Mouse (Mus musculus) liver, adult 2 months (tissue): ENCODE data around the gene Cryzl1. TPM values are rescaled to one million over a fixed set of nuclear protein-coding genes. Genes with fewer than 3 reads are reported as not detected.

Experiments used
- DNase-seq: peaks from one replicate; pipeline ENCODE4 v3.0.0-alpha.2; 2011; ENCODE audit warnings: low read depth, low spot score; ENCODE audit errors: extremely low read depth
- H3K27ac ChIP-seq: fragments of 200-500 bp; replicated peaks from 2 replicates; pipeline ENCODE4 v1.5.1; 2012; ENCODE audit warnings: low read depth, mild to moderate bottlenecking, control low read depth, inconsistent platforms, low read length; ENCODE audit not compliant: insufficient read depth
- H3K27me3 ChIP-seq: fragments of 200-500 bp; 2 replicates; pipeline ENCODE4 v1.6.1; 2012; ENCODE audit warnings: mild to moderate bottlenecking, moderate library complexity, low read length, inconsistent platforms; ENCODE audit not compliant: control insufficient read depth, insufficient read depth
- H3K36me3 ChIP-seq: fragments of 200-500 bp; 2 replicates; pipeline ENCODE4 v1.6.1; 2012; ENCODE audit warnings: low read length, inconsistent platforms; ENCODE audit not compliant: control insufficient read depth, insufficient read depth
- H3K4me1 ChIP-seq: fragments of 200-500 bp; 2 replicates; pipeline ENCODE4 v1.6.1; 2011; ENCODE audit warnings: low read length; ENCODE audit not compliant: control insufficient read depth, insufficient read depth
- H3K4me3 ChIP-seq: fragments of 200-500 bp; 2 replicates; pipeline ENCODE4 v1.5.1; 2011; ENCODE audit warnings: low read depth, mild to moderate bottlenecking, control low read depth, low read length, moderate library complexity; ENCODE audit not compliant: insufficient read depth
- H3K79me2 ChIP-seq: fragments of 200-500 bp; 2 replicates; pipeline ENCODE4 v1.6.1; 2012; ENCODE audit warnings: inconsistent platforms, mild to moderate bottlenecking, low read length, moderate library complexity; ENCODE audit not compliant: control insufficient read depth, insufficient read depth
- H3K9ac ChIP-seq: fragments of 200-500 bp; 2 replicates; pipeline ENCODE4 v1.6.1; 2012; ENCODE audit warnings: low read depth, mild to moderate bottlenecking, control low read depth, inconsistent platforms, low read length
- CTCF ChIP-seq: fragments of 200-500 bp; IDR thresholded peaks from 2 replicates; pipeline ENCODE4 v1.5.1; 2011; ENCODE audit warnings: low read depth, low read length, control low read depth
- POLR2A ChIP-seq: fragments of 200-500 bp; IDR thresholded peaks from 2 replicates; pipeline ENCODE4 v1.6.1; 2011; ENCODE audit warnings: low read length, control low read depth; ENCODE audit not compliant: insufficient read depth; ENCODE audit errors: extremely low read depth
- WGBS: fragments of 180-500 bp; shearing (Covaris S2); methylation state at CpG from one replicate; pipeline ENCODE4 v1.1.7; 2018; 5-methylcytosine and 5-hydroxymethylcytosine counted together
- polyA plus RNA-seq: library from polyadenylated mRNA; depleted of rRNA; stranded (reverse); fragments of >200 nt; gene quantifications from 2 replicates; pipeline ENCODE4 v1.2.3, GENCODE M21; 2012
- total RNA-seq: library from RNA; depleted of rRNA; stranded (reverse); fragments of >200 nt; gene quantifications from 2 replicates; pipeline ENCODE4 v1.2.3, GENCODE M21; 2014

Cryzl1 gene
- total and polyA plus RNA-seq, 2 experiments, result 9.6 to 23.1 TPM

GRCm38 (mm10) chr16:91727433-91727832 lies 1.3 kb downstream of the Cryzl1 start:
- Histone ChIP-seq H3K9ac (peak overlapping the region; percentile 38; the same call in 1 of the 2 replicates), H3K27ac (peak overlapping the region; percentile 71)

GRCm38 (mm10) chr16:91724247-91724646 lies 4.5 kb downstream of the Cryzl1 start:
- Histone ChIP-seq H3K27ac (no peak overlapping the region), H3K36me3 (no peaks in the 10 kb centered on the region), H3K9ac (no peak overlapping the region), H3K4me1 (peaks cover 7% of the 10 kb centered on the region), H3K27me3 (no peaks in the 10 kb centered on the region), H3K79me2 (peaks cover 18% of the 10 kb centered on the region; the same call in 1 of the 2 replicates), H3K4me3 (no peak overlapping the region)
- WGBS, result 42% methylated on average over 3 of the region's 3 CpGs
- TF ChIP-seq CTCF (peak; percentile 83), POLR2A (no peak)
- DNase-seq, result peak; percentile 54

More at GRCm38 (mm10) chr16:91727433-91727832, 1.3 kb downstream of the Cryzl1 start:
- DNase-seq, result peak; percentile 97
- H3K27me3 ChIP-seq, result no peaks in the 10 kb centered on the region
- no peaks in the 10 kb centered on the region for H3K36me3 ChIP-seq
- H3K4me1 ChIP-seq, result peaks cover 11% of the 10 kb centered on the region
- 17% methylated on average over 15 of the region's 15 CpGs for WGBS
- TF ChIP-seq CTCF (no peak), POLR2A (no peak)
- H3K79me2 ChIP-seq, result peaks cover 22% of the 10 kb centered on the region; the same call in 1 of the 2 replicates
- no peak overlapping the region for H3K4me3 ChIP-seq

GRCm38 (mm10) chr16:91717399-91717798 lies 11.4 kb downstream of the Cryzl1 start:
- H3K79me2 ChIP-seq, result peaks cover 5% of the 10 kb centered on the region; the same call in 1 of the 2 replicates
- no peak overlapping the region for H3K4me3 ChIP-seq
- DNase-seq, result no peak
- no peak for TF ChIP-seq CTCF
- no peak for TF ChIP-seq POLR2A
- no peaks in the 10 kb centered on the region for H3K4me1 ChIP-seq
- no peaks in the 10 kb centered on the region for H3K27me3 ChIP-seq
- no peak overlapping the region for H3K27ac ChIP-seq
- WGBS, result 87% methylated on average over 4 of the region's 4 CpGs
- H3K9ac ChIP-seq, result no peak overlapping the region
- H3K36me3 ChIP-seq, result peaks cover 3% of the 10 kb centered on the region; the same call in 1 of the 2 replicates

GRCm38 (mm10) chr16:91716927-91717349 lies 11.8 kb downstream of the Cryzl1 start:
- 75% methylated on average over 11 of the region's 11 CpGs for WGBS
- H3K9ac ChIP-seq, result no peak overlapping the region
- no peaks in the 10 kb centered on the region for H3K27me3 ChIP-seq
- no peak overlapping the region for H3K27ac ChIP-seq
- DNase-seq, result peak; percentile 34
- H3K4me1 ChIP-seq, result no peaks in the 10 kb centered on the region
- TF ChIP-seq POLR2A (no peak), CTCF (no peak)
- 0 out of 2 replicates have a peak, but pooled peaks cover 3% of the 10 kb centered on the region for H3K79me2 ChIP-seq
- H3K4me3 ChIP-seq, result no peak overlapping the region
- H3K36me3 ChIP-seq, result peaks cover 5% of the 10 kb centered on the region; the same call in 1 of the 2 replicates

- no peak overlapping the region for H3K27ac ChIP-seq
- no peaks in the 10 kb centered on the region for H3K4me1 ChIP-seq
- H3K36me3 ChIP-seq, result peaks cover 8% of the 10 kb centered on the region
- WGBS, result 71% methylated on average over 7 of the region's 7 CpGs
- H3K79me2 ChIP-seq, result no peaks in the 10 kb centered on the region
- TF ChIP-seq CTCF (no peak), POLR2A (no peak)
- no peaks in the 10 kb centered on the region for H3K27me3 ChIP-seq
- no peak for DNase-seq
- H3K4me3 ChIP-seq, result no peak overlapping the region
- no peak overlapping the region for H3K9ac ChIP-seq
These were observed 18.5 kb downstream of the Cryzl1 start for GRCm38 (mm10) chr16:91710241-91710640.

GRCm38 (mm10) chr16:91704603-91705340 lies 24.0 kb downstream of the Cryzl1 start:
- Histone ChIP-seq H3K4me1 (no peaks in the 10 kb centered on the region), H3K79me2 (no peaks in the 10 kb centered on the region), H3K27ac (no peak overlapping the region), H3K4me3 (no peak overlapping the region), H3K9ac (no peak overlapping the region), H3K36me3 (peaks cover 7% of the 10 kb centered on the region), H3K27me3 (no peaks in the 10 kb centered on the region)
- DNase-seq, result no peak
- WGBS, result 90% methylated on average over 14 of the region's 14 CpGs
- 0 out of 2 replicates have a peak, but pooled peaks have one; percentile 1 for TF ChIP-seq CTCF
- no peak for TF ChIP-seq POLR2A
